Mouse (Mus musculus) thymus, adult 2 months (tissue): ENCODE data around the gene Krt33b. TPM values are rescaled to one million over a fixed set of nuclear protein-coding genes. Genes with fewer than 3 reads are reported as not detected.

Source experiments
- DNase-seq: peaks from one replicate; pipeline ENCODE4 v3.0.0; 2021
- H3K27ac ChIP-seq: fragments of 200-500 bp; 2 replicates; pipeline ENCODE4 v1.5.1; 2012; ENCODE audit warnings: low read length, control low read depth; ENCODE audit not compliant: control insufficient read depth, insufficient read depth
- H3K27me3 ChIP-seq: fragments of 200-500 bp; 2 replicates; pipeline ENCODE4 v1.6.1; 2012; ENCODE audit warnings: mild to moderate bottlenecking, low read length, moderate library complexity, mixed read lengths; ENCODE audit not compliant: control insufficient read depth, insufficient read depth
- H3K36me3 ChIP-seq: fragments of 200-500 bp; 2 replicates; pipeline ENCODE4 v1.6.1; 2012; ENCODE audit warnings: mild to moderate bottlenecking, low read length, moderate library complexity; ENCODE audit not compliant: control insufficient read depth, insufficient read depth
- H3K4me1 ChIP-seq: fragments of 200-500 bp; replicated peaks from 2 replicates; pipeline ENCODE4 v1.6.1; 2012; ENCODE audit warnings: low read length; ENCODE audit not compliant: control insufficient read depth, insufficient read depth
- H3K4me3 ChIP-seq: fragments of 200-500 bp; 2 replicates; pipeline ENCODE4 v1.5.1; 2012; ENCODE audit warnings: mild to moderate bottlenecking, low read length, control low read depth, moderate library complexity; ENCODE audit not compliant: control insufficient read depth, insufficient read depth
- CTCF ChIP-seq: fragments of 200-500 bp; IDR thresholded peaks from 2 replicates; pipeline ENCODE4 v1.5.1; 2012; ENCODE audit warnings: mild to moderate bottlenecking, control low read depth, low read length, moderate library complexity, borderline replicate concordance; ENCODE audit not compliant: control insufficient read depth, poor library complexity, insufficient read depth; ENCODE audit errors: extremely low read depth
- POLR2A ChIP-seq: fragments of 200-500 bp; IDR thresholded peaks from 2 replicates; pipeline ENCODE4 v1.6.1; 2012; ENCODE audit warnings: mild to moderate bottlenecking, low read length, control low read depth, moderate library complexity; ENCODE audit not compliant: control insufficient read depth, poor library complexity, insufficient read depth; ENCODE audit errors: extremely low read depth
- WGBS: fragments of 180-500 bp; shearing (Covaris S2); methylation state at CpG from one replicate; pipeline ENCODE4 v1.1.7; 2018; 5-methylcytosine and 5-hydroxymethylcytosine counted together
- polyA plus RNA-seq: library from polyadenylated mRNA; depleted of rRNA; stranded (reverse); fragments of >200 nt; gene quantifications from 2 replicates; pipeline ENCODE4 v1.2.3, GENCODE M21; 2012

Krt33b gene
- polyA plus RNA-seq, 1 experiment, result 0.44 TPM

GRCm38 (mm10) chr11:99994384-99994661, 35.3 kb downstream of the Krt33b start:
- TF ChIP-seq CTCF (no peak), POLR2A (no peak)
- Histone ChIP-seq H3K4me1 (no peaks in the 10 kb centered on the region), H3K27me3 (no peaks in the 10 kb centered on the region; the same call in 1 of the 2 replicates), H3K4me3 (no peak overlapping the region), H3K36me3 (no peaks in the 10 kb centered on the region), H3K27ac (no peak overlapping the region)
- WGBS, result 62% methylated on average over 4 of the region's 4 CpGs
- no peak for DNase-seq

GRCm38 (mm10) chr11:99993620-99994383, 35.9 kb downstream of the Krt33b start, which contains the start of gene Krtap17-1:
Gene Krtap17-1, minus strand, starts transcription at chr11:99993994.
- no peaks in the 10 kb centered on the region for H3K4me1 ChIP-seq
- no peak within 1 kb of the TSS for H3K4me3 ChIP-seq
- no peaks in the 10 kb centered on the region; the same call in 1 of the 2 replicates for H3K27me3 ChIP-seq
- no peak within 1 kb of the TSS for H3K27ac ChIP-seq
- no peaks in the 10 kb centered on the region for H3K36me3 ChIP-seq
- DNase-seq, result no peak
- 35% methylated on average over 26 of the region's 26 CpGs for WGBS
- TF ChIP-seq POLR2A, result no peak
- no peak for TF ChIP-seq CTCF

DNA sequence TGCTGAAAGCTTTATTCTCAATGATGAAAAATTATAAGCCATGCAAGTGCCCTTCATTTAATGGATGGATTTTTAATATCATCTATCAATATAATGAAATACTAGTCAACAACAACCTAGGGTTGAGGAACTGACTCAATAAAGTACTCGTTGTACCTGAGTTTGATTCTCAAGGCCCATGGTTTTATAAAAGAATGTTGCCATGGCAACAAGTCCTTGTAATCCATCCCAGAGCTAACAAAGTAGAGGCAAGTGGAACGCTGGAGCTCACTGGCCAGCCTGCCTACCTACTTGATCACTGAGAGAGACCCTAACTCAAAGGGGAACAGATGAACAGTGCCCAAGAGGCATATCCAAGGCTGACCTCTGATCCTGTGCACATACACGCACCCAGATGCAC, 39.1 kb downstream of the Krt33b start:
- H3K27ac ChIP-seq, result no peak overlapping the region
- no peaks in the 10 kb centered on the region for H3K4me1 ChIP-seq
- DNase-seq, result no peak
- H3K27me3 ChIP-seq, result no peaks in the 10 kb centered on the region
- WGBS, result 91% methylated on average over 3 of the region's 3 CpGs
- TF ChIP-seq CTCF, result no peak
- TF ChIP-seq POLR2A, result no peak
- H3K4me3 ChIP-seq, result no peak overlapping the region
- H3K36me3 ChIP-seq, result no peaks in the 10 kb centered on the region

DNA sequence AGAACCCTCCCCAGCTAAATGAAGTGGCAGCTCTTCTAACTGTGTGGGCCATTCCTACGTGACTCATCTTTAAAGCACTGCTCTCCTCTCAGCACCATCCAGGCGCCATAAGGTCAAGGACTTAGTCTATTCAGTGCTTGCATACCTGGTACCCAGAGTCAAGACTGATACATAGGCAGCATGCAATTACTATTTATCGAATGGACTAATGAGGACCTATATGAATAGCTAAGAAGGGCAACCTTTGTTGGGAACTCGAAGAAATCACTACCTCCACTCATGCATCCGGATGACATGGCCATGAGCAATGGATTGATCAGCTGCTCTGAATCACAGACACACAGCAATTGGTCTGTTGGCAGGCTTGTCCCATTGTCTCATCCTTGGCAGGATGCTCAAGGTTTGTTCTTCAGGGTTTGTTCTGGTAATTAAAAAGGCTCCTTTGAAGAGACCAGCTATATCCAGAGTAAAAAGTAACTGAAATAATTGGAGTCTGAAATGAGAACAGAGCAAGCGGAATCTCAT, 39.7 kb downstream of the Krt33b start:
- no peaks in the 10 kb centered on the region for H3K36me3 ChIP-seq
- no peaks in the 10 kb centered on the region for H3K4me1 ChIP-seq
- TF ChIP-seq CTCF, result no peak
- no peak for TF ChIP-seq POLR2A
- 91% methylated on average over 6 of the region's 6 CpGs for WGBS
- no peak overlapping the region for H3K27ac ChIP-seq
- DNase-seq, result no peak
- no peak overlapping the region for H3K4me3 ChIP-seq
- H3K27me3 ChIP-seq, result no peaks in the 10 kb centered on the region

DNA sequence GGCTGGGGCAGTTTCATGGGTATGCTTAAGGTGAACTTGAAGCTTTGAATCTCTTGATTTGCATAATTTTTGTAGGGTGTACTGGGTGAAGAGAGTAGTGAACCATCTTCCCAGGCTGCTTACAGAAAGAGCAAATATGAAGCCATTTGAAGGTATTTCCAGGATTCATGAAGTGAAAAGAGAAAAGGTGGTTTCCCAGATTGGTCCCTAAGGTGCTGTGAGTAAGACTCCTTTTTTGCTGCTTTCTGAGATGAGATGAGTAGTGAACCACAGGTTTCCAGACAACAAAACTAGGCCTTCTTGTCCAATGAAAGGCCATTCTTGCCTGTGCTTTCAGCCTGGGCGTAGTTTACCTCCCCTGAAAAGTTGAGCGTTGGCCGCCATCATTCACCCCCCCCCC, 41.1 kb downstream of the Krt33b start:
- Histone ChIP-seq H3K36me3 (no peaks in the 10 kb centered on the region), H3K27ac (no peak overlapping the region), H3K4me3 (no peak overlapping the region), H3K27me3 (no peaks in the 10 kb centered on the region), H3K4me1 (no peaks in the 10 kb centered on the region)
- 94% methylated on average over 3 of the region's 3 CpGs for WGBS
- no peak for DNase-seq
- TF ChIP-seq POLR2A (no peak), CTCF (no peak)

GRCm38 (mm10) chr11:99986180-99986647, 43.5 kb downstream of the Krt33b start, which contains the start of gene Krtap16-1:
Gene Krtap16-1, minus strand, starts transcription at chr11:99986597.
- DNase-seq, result no peak
- Histone ChIP-seq H3K36me3 (no peaks in the 10 kb centered on the region), H3K4me3 (no peak within 1 kb of the TSS), H3K27me3 (no peaks in the 10 kb centered on the region), H3K4me1 (no peaks in the 10 kb centered on the region), H3K27ac (no peak within 1 kb of the TSS)
- 92% methylated on average over 8 of the region's 8 CpGs for WGBS
- TF ChIP-seq POLR2A (no peak), CTCF (no peak)
